Mouse (Mus musculus) thymus, adult 2 months (tissue): ENCODE results near the gene Plekhs1.

Experiments
- CTCF ChIP-seq: fragments of 200-500 bp; IDR thresholded peaks from 2 replicates; pipeline ENCODE4 v1.5.1; 2012; ENCODE audit warnings: mild to moderate bottlenecking, control low read depth, low read length, moderate library complexity, borderline replicate concordance; ENCODE audit not compliant: control insufficient read depth, poor library complexity, insufficient read depth; ENCODE audit errors: extremely low read depth
- POLR2A ChIP-seq: fragments of 200-500 bp; IDR thresholded peaks from 2 replicates; pipeline ENCODE4 v1.6.1; 2012; ENCODE audit warnings: mild to moderate bottlenecking, low read length, control low read depth, moderate library complexity; ENCODE audit not compliant: control insufficient read depth, poor library complexity, insufficient read depth; ENCODE audit errors: extremely low read depth

- TF ChIP-seq CTCF (no peak), POLR2A (no peak)
Observed at GRCm38 (mm10) chr19:56419452-56419851, 42.0 kb upstream of the Plekhs1 start.
